Mouse (Mus musculus) left cerebral cortex, adult 18-20 months (tissue): ENCODE measurements at regions not wholly inside any gene's neighbourhood (a gene's known extent, or its start where the extent isn't known, plus 50 kb on each side); places are given as distances from the start of the nearest gene placed in this dataset.

Experiments used
- DNase-seq, 2 experiments: peaks; one replicate each; pipeline ENCODE4 v3.0.0; 2021 to 2022; ENCODE audit warnings: low spot score in 2 of 2, mixed read lengths in 1 of 2

- DNase-seq: no peak
Measured at GRCm38 (mm10) chr14:114981120-114981519, 110.9 kb upstream of the Gpc5 start.

GRCm38 (mm10) chr14:115003223-115003622 is 88.8 kb upstream of the Gpc5 start:
- no peak for DNase-seq

- no peak for DNase-seq
Measured at GRCm38 (mm10) chr14:115004733-115005405, 87.1 kb upstream of the Gpc5 start.

GRCm38 (mm10) chr14:115010877-115011276 is 81.1 kb upstream of the Gpc5 start:
- DNase-seq: no peak

GRCm38 (mm10) chr14:115015299-115015698 is 76.7 kb upstream of the Gpc5 start:
- no peak for DNase-seq

- peak; percentile 58 to 73 for DNase-seq
Measured at GRCm38 (mm10) chr14:115017410-115018153, 74.4 kb upstream of the Gpc5 start.

GRCm38 (mm10) chr14:115028011-115028410 is 64.0 kb upstream of the Gpc5 start:
- DNase-seq: no peak

- DNase-seq: no peak
Measured at GRCm38 (mm10) chr14:115031734-115032133, 60.3 kb upstream of the Gpc5 start.

GRCm38 (mm10) chr14:115033375-115033969 is 58.5 kb upstream of the Gpc5 start:
- no peak for DNase-seq

GRCm38 (mm10) chr14:115034718-115035437 is 57.1 kb upstream of the Gpc5 start:
- no peak for DNase-seq

GRCm38 (mm10) chr14:115037086-115037793 is 54.8 kb upstream of the Gpc5 start:
- DNase-seq: no peak

- no peak for DNase-seq
Measured at GRCm38 (mm10) chr14:115038788-115039187, 53.2 kb upstream of the Gpc5 start.

- no peak for DNase-seq
Measured at GRCm38 (mm10) chr14:115039524-115039923, 52.5 kb upstream of the Gpc5 start.

- peak in 1 of 2 experiments; percentile 7 for DNase-seq
Measured at GRCm38 (mm10) chr14:115040091-115040571, 51.9 kb upstream of the Gpc5 start.

- DNase-seq: peak; percentile 26 to 59
Measured at GRCm38 (mm10) chr14:115040578-115041206, 51.3 kb upstream of the Gpc5 start.

GRCm38 (mm10) chr14:115041336-115042054 is 50.5 kb upstream of the Gpc5 start:
- DNase-seq: peak; percentile 2 to 11

GRCm38 (mm10) chr14:115042055-115042564 is 49.9 kb upstream of the Gpc5 start:
- peak; percentile 67 to 79 for DNase-seq
